Comparison of ENCODE assay signal across 8 mouse cellular contexts in the genomic region with DNA sequence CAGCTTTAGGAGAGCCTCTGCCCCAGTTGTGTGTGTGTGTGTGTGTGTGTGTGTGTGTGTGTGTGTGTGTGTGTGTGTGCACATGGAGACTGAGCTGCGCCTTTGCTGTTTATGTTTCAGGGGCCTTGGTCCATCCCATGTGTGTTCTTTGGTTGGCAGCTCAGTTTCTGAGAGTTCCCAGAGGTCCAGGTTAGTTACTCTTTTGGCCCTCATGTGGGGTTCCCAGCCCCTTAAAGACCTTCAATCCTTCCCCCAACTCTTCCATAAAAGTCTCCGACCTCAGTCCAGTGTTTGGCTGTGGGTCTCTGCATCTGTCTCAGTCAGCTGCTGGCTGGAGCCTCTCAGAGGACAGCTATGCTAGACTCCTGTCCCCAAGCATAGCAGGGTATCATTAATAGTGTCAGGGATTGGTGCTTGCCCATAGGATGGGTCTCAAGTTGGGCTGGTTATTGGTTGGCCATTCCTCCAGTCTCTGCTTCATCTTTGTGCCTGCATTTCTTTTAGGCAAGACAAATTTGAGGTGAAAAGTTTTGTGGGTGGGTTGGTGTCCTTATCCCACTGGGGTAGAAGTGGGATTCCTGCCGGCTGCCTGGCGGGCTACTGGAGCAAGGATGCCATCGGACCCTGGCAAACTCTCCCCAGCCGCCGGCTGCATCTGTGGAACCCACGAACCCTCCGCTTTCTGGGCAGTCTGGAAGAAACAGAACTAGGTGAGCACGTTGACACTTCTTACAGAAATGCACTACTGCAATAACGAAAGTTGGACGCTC. TPM values are rescaled to one million over a fixed set of nuclear protein-coding genes. Genes with fewer than 3 reads are reported as not detected.
DNase-seq lines count a peak whose midpoint lies in the region; ATAC-seq and TF ChIP-seq lines count a peak whose summit lies in the region.

No protein-coding gene starts in this region.

- no peaks in the 10 kb centered on the region for H3K27me3 ChIP-seq in kidney, embryonic 16.5 days (ENCODE audit: insufficient read depth, low read length)
- H3K27me3 ChIP-seq in hindbrain, embryonic 15.5 days = no peaks in the 10 kb centered on the region
- no peaks in the 10 kb centered on the region for H3K27me3 ChIP-seq in midbrain, postnatal 0 days (ENCODE audit: insufficient read depth, low read length)

- H3K4me3 ChIP-seq in kidney, embryonic 16.5 days (ENCODE audit: low read length) = peak overlapping the region; percentile 66
- peak overlapping the region; percentile 97 for H3K4me3 ChIP-seq in brown adipose tissue, adult 24 weeks (ENCODE audit: insufficient read depth, low read depth, low read length)
- H3K4me3 ChIP-seq in hindbrain, embryonic 15.5 days = peak overlapping the region; percentile 90
- H3K4me3 ChIP-seq in midbrain, postnatal 0 days (ENCODE audit: low read depth, low read length) = peak overlapping the region; percentile 64

- H3K4me2 ChIP-seq in kidney, embryonic 16.5 days (replicated peaks; ENCODE audit: low read depth, low read length) = peak overlapping the region; percentile 92
- H3K4me2 ChIP-seq in hindbrain, embryonic 15.5 days = peak overlapping the region; percentile 95
- peak overlapping the region; percentile 75 for H3K4me2 ChIP-seq in midbrain, postnatal 0 days (ENCODE audit: low read depth, low read length, poor library complexity, severe bottlenecking)

- H3K9ac ChIP-seq in kidney, embryonic 16.5 days (replicated peaks; ENCODE audit: low read length) = peak overlapping the region; percentile 89
- H3K9ac ChIP-seq in hindbrain, embryonic 15.5 days = peak overlapping the region; percentile 81
- H3K9ac ChIP-seq in midbrain, postnatal 0 days (replicated peaks; ENCODE audit: low read length, poor library complexity, severe bottlenecking) = peak overlapping the region; percentile 81

- peaks cover 17% of the 10 kb centered on the region for H3K4me1 ChIP-seq in kidney, embryonic 16.5 days (ENCODE audit: insufficient read depth, low read length)
- H3K4me1 ChIP-seq in brown adipose tissue, adult 24 weeks (ENCODE audit: control insufficient read depth, insufficient read depth, insufficient read length, low read length) = peaks cover 4% of the 10 kb centered on the region; the same call in 1 of the 2 replicates
- peaks cover 16% of the 10 kb centered on the region for H3K4me1 ChIP-seq in hindbrain, embryonic 15.5 days (replicated peaks)
- peaks cover 5% of the 10 kb centered on the region for H3K4me1 ChIP-seq in midbrain, postnatal 0 days (ENCODE audit: insufficient read depth, low read length)

- H3K36me3 ChIP-seq in kidney, embryonic 16.5 days (ENCODE audit: insufficient read depth, low read length) = peaks cover 2% of the 10 kb centered on the region; the same call in 1 of the 2 replicates
- H3K36me3 ChIP-seq in hindbrain, embryonic 15.5 days = peaks cover 5% of the 10 kb centered on the region; the same call in 1 of the 2 replicates
- H3K36me3 ChIP-seq in midbrain, postnatal 0 days (ENCODE audit: insufficient read depth, low read length) = peaks cover 15% of the 10 kb centered on the region

- DNase-seq in kidney, postnatal 4 days = no peak
- peak; percentile 9 to 18 for DNase-seq in CD8-positive naive resting alpha-beta T cell, adult 2 months (ENCODE audit: low read depth in 2 of 2, low spot score in 2 of 2)
- no peak for DNase-seq in midbrain, postnatal 0 days (ENCODE audit: low spot score)
- DNase-seq in gastrocnemius, postnatal 4 days (ENCODE audit: low spot score in 2 of 2) = no peak

- TF ChIP-seq CTCF in midbrain, postnatal 0 days (IDR thresholded peaks at IDR 0.05) = no peak

- H3K9me3 ChIP-seq in kidney, embryonic 16.5 days (ENCODE audit: low read length) = no peaks in the 10 kb centered on the region
- no peaks in the 10 kb centered on the region for H3K9me3 ChIP-seq in hindbrain, embryonic 15.5 days
- H3K9me3 ChIP-seq in midbrain, postnatal 0 days (ENCODE audit: low read length) = no peaks in the 10 kb centered on the region

- peak; percentile 37; the same call in 1 of the 2 replicates for ATAC-seq in kidney, embryonic 16.5 days (ENCODE audit: low FRiP score, low TSS enrichment)
- ATAC-seq in hindbrain, embryonic 15.5 days (ENCODE audit: low FRiP score, low read depth) = peak; percentile 35
- ATAC-seq in midbrain, postnatal 0 days (ENCODE audit: low FRiP score) = peak; percentile 50; the same call in 1 of the 2 replicates
- ATAC-seq in granulocyte monocyte progenitor cell, adult 5-6 weeks (replicated peaks; ENCODE audit: poor library complexity, severe bottlenecking) = no peak

- H3K27ac ChIP-seq in kidney, embryonic 16.5 days (ENCODE audit: low read length) = peak overlapping the region; percentile 63
- H3K27ac ChIP-seq in brown adipose tissue, adult 24 weeks (replicated peaks; ENCODE audit: low read depth, low read length) = peak overlapping the region; percentile 52; the same call in 1 of the 2 replicates
- H3K27ac ChIP-seq in hindbrain, embryonic 15.5 days (replicated peaks) = peak overlapping the region; percentile 87
- H3K27ac ChIP-seq in midbrain, postnatal 0 days (ENCODE audit: low read depth, low read length) = no peak overlapping the region

- 12% methylated on average over 12 of the region's 12 CpGs for WGBS in kidney, embryonic 16.5 days
- 16% methylated on average over 12 of the region's 12 CpGs for WGBS in hindbrain, embryonic 15.5 days
- WGBS in midbrain, postnatal 0 days = 13% methylated on average over 12 of the region's 12 CpGs

RNA-seq across cellular contexts. Expression of a gene that starts 0.5 kb away (rescaled TPM):
- polyA plus RNA-seq in kidney, embryonic 16.5 days (2015; fragmentation: Nextera tagmentation; extraction: Ambion mirVana) = 34.8 and 35.7 TPM in 2 replicates
- 8.4 and 9.5 TPM in 2 replicates for polyA plus RNA-seq in brown adipose tissue, adult 24 weeks (2012; ENCODE audit: insufficient read depth, insufficient read length, missing spikeins)
- polyA plus RNA-seq in hindbrain, embryonic 15.5 days (2015; fragmentation: Nextera tagmentation; extraction: Ambion mirVana) = 31.3 and 33.1 TPM in 2 replicates
- 43.9 and 60.5 TPM in 2 replicates for total RNA-seq in midbrain, postnatal 0 days (2014; rRNA removed)
- polyA plus RNA-seq in midbrain, postnatal 0 days (2015; fragmentation: Nextera tagmentation; extraction: Ambion mirVana) = 42.7 and 44.2 TPM in 2 replicates
- 10 to 100 TPM; 12.0 to 13.7 TPM for total RNA-seq in gastrocnemius, postnatal 4 days (2021)
- total RNA-seq in granulocyte monocyte progenitor cell, adult 5-6 weeks (2014; fragmentation: Nextera tagmentation) = 10.5 and 11.9 TPM in 2 replicates
- 12.5 and 17.6 TPM in 2 replicates for total RNA-seq in granulocyte monocyte progenitor cell, adult 5-6 weeks (2017)

Comparison
In these comparisons a context has a peak if more than half of its experiments do, and no peak if none do; other contexts are left out.
1. DNase-seq: peak in CD8-positive naive resting alpha-beta T cell, adult 2 months (2 of 2); none in kidney, postnatal 4 days (0 of 2), midbrain, postnatal 0 days (single experiment) and gastrocnemius, postnatal 4 days (0 of 2).
2. Peak in every context shown above with its lines, with median percentiles within 50 percentile points of each other: H3K4me2 ChIP-seq, H3K4me3 ChIP-seq and H3K9ac ChIP-seq.